Mouse (Mus musculus): ENCODE results near the gene Vwa5b2.

Vwa5b2 gene

GRCm38 (mm10) chr16:20610501-20611356, 21.5 kb downstream of the Vwa5b2 start:
- DNase-seq (ENCODE audit: low spot score), result peak; percentile 56

- DNase-seq (ENCODE audit: low spot score), result peak; percentile 57
These were observed 22.3 kb downstream of the Vwa5b2 start, which contains the start of the genes Eef1akmt4, Gm49333 and Alg3 for GRCm38 (mm10) chr16:20611357-20612227. Gene Eef1akmt4, plus strand, starts transcription at chr16:20611593. Gene Gm49333, plus strand, starts transcription at chr16:20611610. Gene Alg3, minus strand, starts transcription at chr16:20611735.

- DNase-seq (ENCODE audit: low spot score), result no peak
These were observed 30.5 kb downstream of the Vwa5b2 start for GRCm38 (mm10) chr16:20619541-20620398.

- DNase-seq (ENCODE audit: low spot score), result no peak
These were observed 31.1 kb downstream of the Vwa5b2 start for GRCm38 (mm10) chr16:20620399-20620735.

GRCm38 (mm10) chr16:20620751-20621190, 31.5 kb downstream of the Vwa5b2 start:
- DNase-seq (ENCODE audit: low spot score), result no peak

- peak; percentile 21 for DNase-seq (ENCODE audit: low spot score)
These were observed 32.1 kb downstream of the Vwa5b2 start, which contains the start of gene Camk2n2 for GRCm38 (mm10) chr16:20621191-20621990. Gene Camk2n2, minus strand, starts transcription at chr16:20621287.

- DNase-seq (ENCODE audit: low spot score), result no peak
These were observed 32.9 kb downstream of the Vwa5b2 start for GRCm38 (mm10) chr16:20621991-20622685.

GRCm38 (mm10) chr16:20623211-20623610, 33.9 kb downstream of the Vwa5b2 start:
- no peak for DNase-seq (ENCODE audit: low spot score)

GRCm38 (mm10) chr16:20628871-20629391, 39.7 kb downstream of the Vwa5b2 start:
- no peak for DNase-seq (ENCODE audit: low spot score)

GRCm38 (mm10) chr16:20629731-20630634, 40.7 kb downstream of the Vwa5b2 start, which contains the start of gene Ece2:
Gene Ece2, plus strand, starts transcription at chr16:20629828.
- no peak for DNase-seq (ENCODE audit: low spot score)

GRCm38 (mm10) chr16:20637410-20637809, 48.1 kb downstream of the Vwa5b2 start:
- DNase-seq (ENCODE audit: low spot score), result no peak

- DNase-seq (ENCODE audit: low spot score), result no peak
These were observed 49.1 kb downstream of the Vwa5b2 start for GRCm38 (mm10) chr16:20638367-20638766.

GRCm38 (mm10) chr16:20642161-20642560, 52.9 kb downstream of the Vwa5b2 start:
- DNase-seq (ENCODE audit: low spot score), result peak; percentile 32

- no peak for DNase-seq (ENCODE audit: low spot score)
These were observed 54.6 kb downstream of the Vwa5b2 start for GRCm38 (mm10) chr16:20643911-20644310.

GRCm38 (mm10) chr16:20651076-20651946, 62.0 kb downstream of the Vwa5b2 start, which contains the start of gene Psmd2:
Gene Psmd2, plus strand, starts transcription at chr16:20651652.
- DNase-seq (ENCODE audit: low spot score), result peak; percentile 95

- no peak for DNase-seq (ENCODE audit: low spot score)
These were observed 62.7 kb downstream of the Vwa5b2 start for GRCm38 (mm10) chr16:20651947-20652310.

- DNase-seq (ENCODE audit: low spot score), result no peak
These were observed 64.0 kb downstream of the Vwa5b2 start for GRCm38 (mm10) chr16:20653315-20653714.

Data from ovary, postnatal 10 days (tissue).